Mouse (Mus musculus) pancreas, adult 10 weeks (tissue): ENCODE measurements around the gene Rasa2. TPM values are rescaled to one million over a fixed set of nuclear protein-coding genes. Genes with fewer than 3 reads are reported as not detected.

Experiments used
- polyA plus RNA-seq: library from polyadenylated mRNA; stranded (reverse); fragments of 350-450 nt; fragmentation: Illumina TruSeq; extraction: RNeasy Lipid Tissue Mini Kit (QIAGEN cat#74804); gene quantifications from one replicate; pipeline ENCODE4 v1.2.3, GENCODE M21; 2015; ENCODE audit warnings: low read depth, low replicate concordance; ENCODE audit not compliant: insufficient read depth

Gene Rasa2
- 2.2 TPM for polyA plus RNA-seq

GRCm38 (mm10) chr9:96631389-96632072 is at the start of gene Rasa2:
Gene Rasa2 (minus strand): TSS chr9:96631617.

GRCm38 (mm10) chr9:96524972-96525506 is 106.4 kb downstream of the Rasa2 start, which contains the start of gene Gm28729:
Gene Gm28729 (minus strand): TSS chr9:96525264.

Other genes starting within 250 kb of the Rasa2 start
- 25.4 TPM for gene Rnf7, start 152.9 kb downstream of the Rasa2 start, polyA plus RNA-seq
- not detected for gene Gm28729, start 106.4 kb downstream of the Rasa2 start, polyA plus RNA-seq
- 3.1 TPM for gene Zbtb38, start 121.2 kb upstream of the Rasa2 start, polyA plus RNA-seq